Mouse (Mus musculus) CH12.LX (cell line): ENCODE data around the gene Fhl1. TPM values are rescaled to one million over a fixed set of nuclear protein-coding genes. Genes with fewer than 3 reads are reported as not detected.

Experiments used
- DNase-seq: peaks from one replicate; pipeline ENCODE4 v3.0.0-alpha.2; 2013; ENCODE audit errors: extremely low read depth
- H3K27ac ChIP-seq: 2 replicates; pipeline ENCODE4 v1.5.1; 2012; ENCODE audit warnings: low read depth, mild to moderate bottlenecking, control low read depth, moderate library complexity; ENCODE audit not compliant: insufficient read depth
- H3K27me3 ChIP-seq: replicated peaks from 2 replicates; pipeline ENCODE3; 2012; ENCODE audit warnings: inconsistent platforms
- H3K36me3 ChIP-seq, 2 experiments: replicated peaks in 1 of 2; 2 replicates each; pipeline versions ENCODE3 to v1.6.1; 2012; ENCODE audit warnings: inconsistent platforms in 1 of 2, low read length in 1 of 2, mild to moderate bottlenecking in 1 of 2, mixed read lengths in 1 of 2, moderate library complexity in 1 of 2; ENCODE audit not compliant: control insufficient read depth in 1 of 2, insufficient read depth in 1 of 2
- H3K4me1 ChIP-seq, 2 experiments: 2 replicates each; pipeline ENCODE4 v1.6.1; 2012; ENCODE audit warnings: inconsistent platforms in 1 of 2, moderate library complexity in 1 of 2; ENCODE audit not compliant: insufficient read depth in 2 of 2, control insufficient read depth in 1 of 2
- H3K4me2 ChIP-seq: 2 replicates; pipeline ENCODE4 v1.6.1; 2012; ENCODE audit warnings: low read depth, mild to moderate bottlenecking, control low read depth; ENCODE audit not compliant: poor library complexity, insufficient read depth, severe bottlenecking
- H3K4me3 ChIP-seq, 3 experiments: fragments of 150-350 bp in 1 of 3; sonication (generic) in 1 of 3; replicated peaks in 1 of 3; 2 replicates each; pipeline versions ENCODE3 to v1.5.1; 2011 to 2012; ENCODE audit warnings: low read depth in 2 of 3, low read length in 2 of 3, mild to moderate bottlenecking in 2 of 3, moderate library complexity in 2 of 3, control low read depth in 1 of 3, improper control_type of control experiment in 1 of 3, inconsistent platforms in 1 of 3, mixed read lengths in 1 of 3; ENCODE audit not compliant: poor library complexity in 1 of 3
- H3K79me2 ChIP-seq: replicated peaks from 2 replicates; pipeline ENCODE4 v1.6.1; 2012; ENCODE audit warnings: mild to moderate bottlenecking, moderate library complexity; ENCODE audit not compliant: control insufficient read depth, poor library complexity, insufficient read depth, severe bottlenecking; ENCODE audit errors: extremely low read depth
- H3K9ac ChIP-seq: 2 replicates; pipeline ENCODE4 v1.6.1; 2012; ENCODE audit warnings: low read depth, mild to moderate bottlenecking, control low read depth, moderate library complexity; ENCODE audit not compliant: insufficient read depth
- H3K9me3 ChIP-seq: replicated peaks from 2 replicates; pipeline ENCODE3; 2012; ENCODE audit warnings: low read length, inconsistent platforms, mixed read lengths
- BHLHE40 ChIP-seq: IDR thresholded peaks from 2 replicates; pipeline ENCODE4 v1.6.1; 2011; ENCODE audit warnings: mild to moderate bottlenecking, low read depth, low read length, improper control_type of control experiment
- CHD1 ChIP-seq: IDR thresholded peaks from 2 replicates; pipeline ENCODE4 v1.6.1; 2012; ENCODE audit warnings: low read depth, low read length, improper control_type of control experiment, inconsistent platforms
- CTCF ChIP-seq, 2 experiments: IDR thresholded peaks in 1 of 2; conservative IDR thresholded peaks in 1 of 2; 2 replicates each; pipeline ENCODE4 v1.5.1; 2011 to 2012; ENCODE audit warnings: low read depth in 2 of 2, low read length in 2 of 2, improper control_type of control experiment in 1 of 2, inconsistent platforms in 1 of 2, mild to moderate bottlenecking in 1 of 2, moderate library complexity in 1 of 2
- E2F4 ChIP-seq: IDR thresholded peaks from 2 replicates; pipeline ENCODE4 v1.6.1; 2011; ENCODE audit warnings: low read depth, low read length, improper control_type of control experiment; ENCODE audit not compliant: insufficient replicate concordance
- ELF1 ChIP-seq: IDR thresholded peaks from 2 replicates; pipeline ENCODE4 v1.6.1; 2014; ENCODE audit warnings: low read depth, mild to moderate bottlenecking, inconsistent platforms, low read length, improper control_type of control experiment
- EP300 ChIP-seq: IDR thresholded peaks from 2 replicates; pipeline ENCODE4 v1.6.1; 2011; ENCODE audit warnings: low read length, improper control_type of control experiment
- ETS1 ChIP-seq: conservative IDR thresholded peaks from 2 replicates; pipeline ENCODE4 v1.6.1; 2012; ENCODE audit warnings: low read depth, mild to moderate bottlenecking, inconsistent platforms, low read length, improper control_type of control experiment, moderate library complexity
- HCFC1 ChIP-seq: IDR thresholded peaks from 2 replicates; pipeline ENCODE4 v1.6.1; 2012; ENCODE audit warnings: low read depth, mild to moderate bottlenecking, inconsistent platforms, low read length, improper control_type of control experiment
- IRF4 ChIP-seq: IDR thresholded peaks from 2 replicates; pipeline ENCODE4 v1.6.1; 2014; ENCODE audit warnings: low read depth, mild to moderate bottlenecking, inconsistent platforms, low read length, improper control_type of control experiment
- JUN ChIP-seq: IDR thresholded peaks from 2 replicates; pipeline ENCODE4 v1.6.1; 2011; ENCODE audit warnings: low read depth, mild to moderate bottlenecking, low read length, improper control_type of control experiment, moderate library complexity; ENCODE audit not compliant: insufficient read depth
- KAT2A ChIP-seq: IDR thresholded peaks from 2 replicates; pipeline ENCODE4 v1.6.1; 2012; ENCODE audit warnings: low read length, improper control_type of control experiment, inconsistent platforms; ENCODE audit not compliant: insufficient replicate concordance
- MAZ ChIP-seq: IDR thresholded peaks from 2 replicates; pipeline ENCODE4 v1.6.1; 2012; ENCODE audit warnings: low read depth, mild to moderate bottlenecking, inconsistent platforms, low read length, improper control_type of control experiment, moderate library complexity
- MYC ChIP-seq: IDR thresholded peaks from 2 replicates; pipeline ENCODE4 v1.6.1; 2011; ENCODE audit warnings: low read depth, mild to moderate bottlenecking, improper control_type of control experiment, low read length
- NRF1 ChIP-seq: IDR thresholded peaks from 2 replicates; pipeline ENCODE4 v1.6.1; 2014; ENCODE audit warnings: low read depth, mild to moderate bottlenecking, inconsistent platforms, low read length, improper control_type of control experiment, moderate library complexity
- RAD21 ChIP-seq: IDR thresholded peaks from 2 replicates; pipeline ENCODE4 v1.6.1; 2011; ENCODE audit warnings: low read depth, mild to moderate bottlenecking, low read length, improper control_type of control experiment, moderate library complexity
- SIN3A ChIP-seq: IDR thresholded peaks from 2 replicates; pipeline ENCODE4 v1.6.1; 2012; ENCODE audit warnings: low read length, improper control_type of control experiment, inconsistent platforms
- TBP ChIP-seq: conservative IDR thresholded peaks from 2 replicates; pipeline ENCODE4 v1.6.1; 2011; ENCODE audit warnings: low read depth, low read length, improper control_type of control experiment
- TCF12 ChIP-seq: IDR thresholded peaks from 2 replicates; pipeline ENCODE4 v1.6.1; 2014; ENCODE audit warnings: low read depth, mild to moderate bottlenecking, inconsistent platforms, low read length, improper control_type of control experiment
- USF1 ChIP-seq: IDR thresholded peaks from 2 replicates; pipeline ENCODE4 v1.6.1; 2014; ENCODE audit warnings: low read depth, mild to moderate bottlenecking, inconsistent platforms, low read length, improper control_type of control experiment
- USF2 ChIP-seq: conservative IDR thresholded peaks from 2 replicates; pipeline ENCODE4 v1.6.1; 2011; ENCODE audit warnings: low read depth, low read length, improper control_type of control experiment
- ZC3H11A ChIP-seq: IDR thresholded peaks from 2 replicates; pipeline ENCODE4 v1.6.1; 2012; ENCODE audit warnings: low read depth, mild to moderate bottlenecking, inconsistent platforms, low read length, improper control_type of control experiment
- ZMIZ1 ChIP-seq: IDR thresholded peaks from 2 replicates; pipeline ENCODE4 v1.6.1; 2012; ENCODE audit warnings: low read depth, mild to moderate bottlenecking, inconsistent platforms, low read length, improper control_type of control experiment
- ZNF384 ChIP-seq: IDR thresholded peaks from 2 replicates; pipeline ENCODE4 v1.6.1; 2012; ENCODE audit warnings: low read depth, low read length, improper control_type of control experiment, inconsistent platforms
- dilution Hi-C: fragments of 300-500 bp; cut with MboI; formaldehyde crosslinking; loops from 2 replicates; pipeline ENCODE4 v1.14.3; 2020; ENCODE audit warnings: low sequenced_read_pairs; ENCODE audit not compliant: extremely low pct_unique_long_range_greater_than_20kb, extremely low pct_ligation_motif_present
- in situ Hi-C: fragments of 300-500 bp; cut with MboI; formaldehyde crosslinking; loops from 3 replicates; pipeline ENCODE4 v1.14.3; 2019; ENCODE audit warnings: low sequenced_read_pairs, low pct_ligation_motif_present, low pct_unique_long_range_greater_than_20kb, mixed read lengths
- polyA plus RNA-seq: library from polyadenylated mRNA; unstranded; fragments of >175 nt; gene quantifications from 2 replicates; pipeline ENCODE4 v1.2.1, GENCODE M21; 2012; ENCODE audit warnings: low read depth; ENCODE audit not compliant: insufficient read length
- total RNA-seq, 2 experiments: library from RNA; depleted of rRNA; stranded (reverse); fragments of 300-350 nt in 1 of 2; fragments of >200 nt in 1 of 2; gene quantifications; 2 replicates each; pipeline ENCODE4 v1.2.3; 2012 to 2014

The Fhl1 gene
- total and polyA plus RNA-seq, 3 experiments, result not detected

DNA sequence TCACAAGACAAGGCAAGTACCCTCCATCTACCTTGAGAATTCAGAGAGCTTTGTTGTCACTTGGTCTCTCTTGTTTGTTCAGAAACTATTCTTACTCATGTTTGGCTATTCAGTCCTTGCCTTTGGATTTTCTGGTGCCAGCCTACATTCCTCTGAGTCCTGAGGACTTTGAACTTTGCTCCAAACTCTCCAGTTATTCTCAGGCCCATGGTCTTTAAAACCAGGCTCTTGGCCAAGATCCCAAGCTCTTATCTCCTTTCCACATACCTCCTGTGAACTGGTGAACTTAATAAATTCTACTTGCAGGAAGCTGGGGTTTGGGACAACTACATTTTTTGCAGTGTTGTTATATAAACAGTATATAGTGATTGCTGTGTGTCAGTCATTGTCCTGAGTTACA lies 38.3 kb downstream of the Fhl1 start:
- Histone ChIP-seq H3K36me3 (no peaks in the 10 kb centered on the region), H3K4me1 (no peaks in the 10 kb centered on the region), H3K27me3 (no peaks in the 10 kb centered on the region), H3K9me3 (no peaks in the 10 kb centered on the region), H3K27ac (no peak overlapping the region), H3K4me2 (no peak overlapping the region), H3K9ac (no peak overlapping the region), H3K79me2 (no peaks in the 10 kb centered on the region), H3K4me3 (no peak overlapping the region)
- DNase-seq, result no peak
- TF ChIP-seq JUN, result no peak
- no peak for TF ChIP-seq TBP
- TF ChIP-seq E2F4, result no peak
- TF ChIP-seq MAZ, result no peak
- in situ Hi-C loops (loop anchor here (25.0 kb wide), 1 partner anchor 233 kb away; the partner anchor contains the start of gene Gm648), dilution Hi-C loops (no loop called here)

DNA sequence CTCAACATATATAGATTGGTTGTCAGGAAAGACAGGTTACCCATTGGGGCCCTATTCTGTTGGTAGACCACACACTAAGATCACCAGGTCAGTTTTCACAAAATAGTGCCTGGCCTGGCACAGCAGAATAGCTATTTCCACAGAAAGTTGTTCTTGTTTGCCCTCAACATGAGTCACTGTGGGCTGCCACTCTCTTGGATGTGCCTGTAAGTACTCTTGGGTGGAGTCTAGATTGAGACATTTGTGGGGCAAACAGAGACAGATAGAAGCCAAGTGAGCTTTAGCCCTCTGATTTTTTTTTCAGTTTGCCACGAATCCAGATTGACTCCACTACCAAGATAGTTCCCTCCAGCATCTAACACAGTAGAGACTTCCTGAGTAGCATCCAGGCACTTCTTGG lies 40.2 kb downstream of the Fhl1 start:
- H3K9me3 ChIP-seq, result no peaks in the 10 kb centered on the region
- no peak for DNase-seq
- H3K27ac ChIP-seq, result no peak overlapping the region
- no peak for TF ChIP-seq ZNF384
- no peak for TF ChIP-seq KAT2A
- TF ChIP-seq TCF12, result no peak
- TF ChIP-seq, all 38 proteins: peak for 0
- no peaks in the 10 kb centered on the region for H3K27me3 ChIP-seq
- dilution Hi-C loops (no loop called here), in situ Hi-C loops (loop anchor here (25.0 kb wide), 1 partner anchor 234 kb away; the partner anchor contains the start of gene Gm648)
- H3K79me2 ChIP-seq, result no peaks in the 10 kb centered on the region
- H3K4me2 ChIP-seq, result no peak overlapping the region
- no peaks in the 10 kb centered on the region for H3K4me1 ChIP-seq
- H3K4me3 ChIP-seq, result no peak overlapping the region
- no peak overlapping the region for H3K9ac ChIP-seq
- H3K36me3 ChIP-seq, result no peaks in the 10 kb centered on the region

DNA sequence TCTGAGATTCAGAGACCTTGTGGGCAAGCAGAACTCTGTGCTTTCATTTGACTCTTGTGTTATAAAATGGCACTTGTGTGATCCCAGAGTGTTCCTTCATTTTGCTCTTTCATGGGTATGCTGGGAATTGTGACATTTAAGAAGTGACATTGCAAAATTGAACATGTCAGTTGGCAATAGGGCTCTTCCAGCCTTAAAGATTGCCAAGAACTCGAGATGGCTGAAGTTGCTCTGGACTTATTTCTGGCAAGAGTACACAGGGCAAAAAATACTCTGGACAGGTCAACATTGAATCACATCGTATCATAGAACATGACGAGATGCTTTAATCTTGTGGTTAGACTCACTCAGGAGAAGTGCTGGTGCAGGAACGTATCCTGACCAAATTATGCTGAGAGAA lies 41.7 kb downstream of the Fhl1 start:
- Histone ChIP-seq H3K27ac (no peak overlapping the region), H3K9me3 (no peaks in the 10 kb centered on the region), H3K36me3 (no peaks in the 10 kb centered on the region), H3K4me2 (no peak overlapping the region), H3K4me1 (no peaks in the 10 kb centered on the region), H3K79me2 (no peaks in the 10 kb centered on the region), H3K4me3 (no peak overlapping the region), H3K27me3 (no peaks in the 10 kb centered on the region), H3K9ac (no peak overlapping the region)
- dilution Hi-C loops, result no loop called here
- TF ChIP-seq CTCF (conservative IDR thresholded peaks at IDR 0.05 in 1 of 2, IDR thresholded peaks at IDR 0.05 in 1 of 2; ENCODE audit: low read depth in 2 of 2, low read length in 2 of 2), result no peak
- no peak for TF ChIP-seq BHLHE40
- no peak for TF ChIP-seq ZMIZ1
- TF ChIP-seq IRF4, result no peak
- no peak for TF ChIP-seq CHD1
- no peak for TF ChIP-seq RAD21
- TF ChIP-seq EP300, result no peak
- no peak for TF ChIP-seq SIN3A
- TF ChIP-seq USF1, result no peak
- TF ChIP-seq ZNF384, result no peak
- TF ChIP-seq USF2, result no peak
- TF ChIP-seq MYC, result no peak
- TF ChIP-seq HCFC1, result no peak
- no peak for TF ChIP-seq NRF1
- no peak for TF ChIP-seq ZC3H11A
- no peak for TF ChIP-seq ETS1
- no peak for TF ChIP-seq ELF1
- TF ChIP-seq TBP, result no peak
- TF ChIP-seq MAZ, result no peak
- DNase-seq, result no peak
- in situ Hi-C loops, result loop anchor here (25.0 kb wide), 1 partner anchor 236 kb away; the partner anchor contains the start of gene Gm648
